Mouse (Mus musculus): ENCODE data around the gene Adra2c. TPM values are rescaled to one million over a fixed set of nuclear protein-coding genes. Genes with fewer than 3 reads are reported as not detected.

Adra2c gene
- not detected in 2 replicates for polyA plus RNA-seq (2015; fragmentation: Nextera tagmentation; extraction: Ambion mirVana)

- H3K4me3 ChIP-seq (replicated peaks; ENCODE audit: low read length) = peak within 1 kb of the TSS; percentile 44
- 56% methylated on average over 3 of the region's 3 CpGs for WGBS
- peaks cover 5% of the 10 kb centered on the region; the same call in 1 of the 2 replicates for H3K4me1 ChIP-seq (ENCODE audit: control insufficient read depth, insufficient read depth, low read length)
- H3K27ac ChIP-seq (ENCODE audit: low read length) = no peak within 1 kb of the TSS
- peak within 1 kb of the TSS; percentile 66 for H3K4me2 ChIP-seq (ENCODE audit: low read depth, low read length)
- H3K9me3 ChIP-seq (replicated peaks; ENCODE audit: control insufficient read depth, low read length) = no peaks in the 10 kb centered on the region
- peaks cover 65% of the 10 kb centered on the region for H3K27me3 ChIP-seq (ENCODE audit: control insufficient read depth, insufficient read depth, low read length)
- no peak within 1 kb of the TSS for H3K9ac ChIP-seq (ENCODE audit: low read length)
- H3K36me3 ChIP-seq (ENCODE audit: control insufficient read depth, insufficient read depth, low read length) = no peaks in the 10 kb centered on the region
- ATAC-seq (ENCODE audit: insufficient read depth, low FRiP score) = no peak
These were observed at the start of gene Adra2c for GRCm38 (mm10) chr5:35278019-35278418. TSS of gene Adra2c (plus strand) at chr5:35278319.

GRCm38 (mm10) chr5:35233142-35233541 lies 45.0 kb upstream of the Adra2c start:
- Histone ChIP-seq H3K9me3 (replicated peaks; ENCODE audit: control insufficient read depth, low read length) (no peaks in the 10 kb centered on the region), H3K4me2 (ENCODE audit: low read depth, low read length) (no peak overlapping the region), H3K27ac (ENCODE audit: low read length) (no peak overlapping the region), H3K27me3 (ENCODE audit: control insufficient read depth, insufficient read depth, low read length) (no peaks in the 10 kb centered on the region), H3K36me3 (ENCODE audit: control insufficient read depth, insufficient read depth, low read length) (no peaks in the 10 kb centered on the region), H3K9ac (ENCODE audit: low read length) (no peak overlapping the region), H3K4me1 (ENCODE audit: control insufficient read depth, insufficient read depth, low read length) (no peaks in the 10 kb centered on the region), H3K4me3 (replicated peaks; ENCODE audit: low read length) (no peak overlapping the region)
- WGBS = 60% methylated on average over 4 of the region's 4 CpGs
- no peak for ATAC-seq (ENCODE audit: insufficient read depth, low FRiP score)

- no peak overlapping the region for H3K9ac ChIP-seq (ENCODE audit: low read length)
- no peak overlapping the region for H3K27ac ChIP-seq (ENCODE audit: low read length)
- ATAC-seq (ENCODE audit: insufficient read depth, low FRiP score) = no peak
- H3K36me3 ChIP-seq (ENCODE audit: control insufficient read depth, insufficient read depth, low read length) = no peaks in the 10 kb centered on the region
- 0 out of 2 replicates have a peak, but pooled peaks cover 3% of the 10 kb centered on the region for H3K9me3 ChIP-seq (replicated peaks; ENCODE audit: control insufficient read depth, low read length)
- H3K27me3 ChIP-seq (ENCODE audit: control insufficient read depth, insufficient read depth, low read length) = no peaks in the 10 kb centered on the region
- H3K4me1 ChIP-seq (ENCODE audit: control insufficient read depth, insufficient read depth, low read length) = no peaks in the 10 kb centered on the region
- no peak overlapping the region for H3K4me3 ChIP-seq (replicated peaks; ENCODE audit: low read length)
- no peak overlapping the region for H3K4me2 ChIP-seq (ENCODE audit: low read depth, low read length)
- WGBS = 57% methylated on average over 4 of the region's 4 CpGs
These were observed 40.4 kb upstream of the Adra2c start for GRCm38 (mm10) chr5:35237757-35238156.

- Histone ChIP-seq H3K4me2 (ENCODE audit: low read depth, low read length) (no peak overlapping the region), H3K27me3 (ENCODE audit: control insufficient read depth, insufficient read depth, low read length) (no peaks in the 10 kb centered on the region), H3K9me3 (replicated peaks; ENCODE audit: control insufficient read depth, low read length) (0 out of 2 replicates have a peak, but pooled peaks cover 3% of the 10 kb centered on the region), H3K9ac (ENCODE audit: low read length) (no peak overlapping the region), H3K36me3 (ENCODE audit: control insufficient read depth, insufficient read depth, low read length) (no peaks in the 10 kb centered on the region), H3K4me1 (ENCODE audit: control insufficient read depth, insufficient read depth, low read length) (no peaks in the 10 kb centered on the region), H3K4me3 (replicated peaks; ENCODE audit: low read length) (no peak overlapping the region), H3K27ac (ENCODE audit: low read length) (no peak overlapping the region)
- ATAC-seq (ENCODE audit: insufficient read depth, low FRiP score) = no peak
- WGBS = 86% methylated on average over 2 of the region's 2 CpGs
These were observed 39.5 kb upstream of the Adra2c start for GRCm38 (mm10) chr5:35238627-35239026.

GRCm38 (mm10) chr5:35241556-35241955 lies 36.6 kb upstream of the Adra2c start:
- ATAC-seq (ENCODE audit: insufficient read depth, low FRiP score) = no peak
- no peak overlapping the region for H3K4me2 ChIP-seq (ENCODE audit: low read depth, low read length)
- no peak overlapping the region for H3K4me3 ChIP-seq (replicated peaks; ENCODE audit: low read length)
- no peaks in the 10 kb centered on the region for H3K27me3 ChIP-seq (ENCODE audit: control insufficient read depth, insufficient read depth, low read length)
- H3K4me1 ChIP-seq (ENCODE audit: control insufficient read depth, insufficient read depth, low read length) = no peaks in the 10 kb centered on the region
- H3K36me3 ChIP-seq (ENCODE audit: control insufficient read depth, insufficient read depth, low read length) = no peaks in the 10 kb centered on the region
- H3K27ac ChIP-seq (ENCODE audit: low read length) = no peak overlapping the region
- 0 out of 2 replicates have a peak, but pooled peaks cover 3% of the 10 kb centered on the region for H3K9me3 ChIP-seq (replicated peaks; ENCODE audit: control insufficient read depth, low read length)
- WGBS = 42% methylated on average over 3 of the region's 3 CpGs
- H3K9ac ChIP-seq (ENCODE audit: low read length) = no peak overlapping the region

- Histone ChIP-seq H3K27ac (ENCODE audit: low read length) (no peak overlapping the region), H3K4me2 (ENCODE audit: low read depth, low read length) (no peak overlapping the region), H3K36me3 (ENCODE audit: control insufficient read depth, insufficient read depth, low read length) (no peaks in the 10 kb centered on the region), H3K27me3 (ENCODE audit: control insufficient read depth, insufficient read depth, low read length) (no peaks in the 10 kb centered on the region), H3K9ac (ENCODE audit: low read length) (no peak overlapping the region), H3K4me1 (ENCODE audit: control insufficient read depth, insufficient read depth, low read length) (no peaks in the 10 kb centered on the region), H3K4me3 (replicated peaks; ENCODE audit: low read length) (no peak overlapping the region), H3K9me3 (replicated peaks; ENCODE audit: control insufficient read depth, low read length) (0 out of 2 replicates have a peak, but pooled peaks cover 3% of the 10 kb centered on the region)
- ATAC-seq (ENCODE audit: insufficient read depth, low FRiP score) = no peak
- WGBS = 3% methylated on average over 1 of the region's 1 CpGs
These were observed 33.9 kb upstream of the Adra2c start for GRCm38 (mm10) chr5:35244204-35244603.

GRCm38 (mm10) chr5:35245555-35246273 lies 32.4 kb upstream of the Adra2c start:
- H3K27me3 ChIP-seq (ENCODE audit: control insufficient read depth, insufficient read depth, low read length) = no peaks in the 10 kb centered on the region
- H3K9ac ChIP-seq (ENCODE audit: low read length) = no peak overlapping the region
- 55% methylated on average over 11 of the region's 11 CpGs for WGBS
- ATAC-seq (ENCODE audit: insufficient read depth, low FRiP score) = no peak
- H3K4me3 ChIP-seq (replicated peaks; ENCODE audit: low read length) = no peak overlapping the region
- H3K27ac ChIP-seq (ENCODE audit: low read length) = no peak overlapping the region
- 0 out of 2 replicates have a peak, but pooled peaks cover 3% of the 10 kb centered on the region for H3K9me3 ChIP-seq (replicated peaks; ENCODE audit: control insufficient read depth, low read length)
- H3K36me3 ChIP-seq (ENCODE audit: control insufficient read depth, insufficient read depth, low read length) = no peaks in the 10 kb centered on the region
- H3K4me2 ChIP-seq (ENCODE audit: low read depth, low read length) = no peak overlapping the region
- no peaks in the 10 kb centered on the region for H3K4me1 ChIP-seq (ENCODE audit: control insufficient read depth, insufficient read depth, low read length)

GRCm38 (mm10) chr5:35254964-35255716 lies 23.0 kb upstream of the Adra2c start:
- Histone ChIP-seq H3K27ac (ENCODE audit: low read length) (no peak overlapping the region), H3K9me3 (replicated peaks; ENCODE audit: control insufficient read depth, low read length) (no peaks in the 10 kb centered on the region), H3K4me3 (replicated peaks; ENCODE audit: low read length) (no peak overlapping the region), H3K4me2 (ENCODE audit: low read depth, low read length) (no peak overlapping the region), H3K27me3 (ENCODE audit: control insufficient read depth, insufficient read depth, low read length) (no peaks in the 10 kb centered on the region), H3K4me1 (ENCODE audit: control insufficient read depth, insufficient read depth, low read length) (no peaks in the 10 kb centered on the region), H3K9ac (ENCODE audit: low read length) (no peak overlapping the region), H3K36me3 (ENCODE audit: control insufficient read depth, insufficient read depth, low read length) (no peaks in the 10 kb centered on the region)
- WGBS = 67% methylated on average over 5 of the region's 5 CpGs
- no peak for ATAC-seq (ENCODE audit: insufficient read depth, low FRiP score)

- Histone ChIP-seq H3K4me3 (replicated peaks; ENCODE audit: low read length) (no peak overlapping the region), H3K4me2 (ENCODE audit: low read depth, low read length) (no peak overlapping the region), H3K36me3 (ENCODE audit: control insufficient read depth, insufficient read depth, low read length) (no peaks in the 10 kb centered on the region), H3K9ac (ENCODE audit: low read length) (no peak overlapping the region), H3K27ac (ENCODE audit: low read length) (no peak overlapping the region), H3K9me3 (replicated peaks; ENCODE audit: control insufficient read depth, low read length) (no peaks in the 10 kb centered on the region), H3K27me3 (ENCODE audit: control insufficient read depth, insufficient read depth, low read length) (no peaks in the 10 kb centered on the region), H3K4me1 (ENCODE audit: control insufficient read depth, insufficient read depth, low read length) (no peaks in the 10 kb centered on the region)
- 29% methylated on average over 4 of the region's 4 CpGs for WGBS
- ATAC-seq (ENCODE audit: insufficient read depth, low FRiP score) = no peak
These were observed 14.4 kb upstream of the Adra2c start for GRCm38 (mm10) chr5:35263716-35264115.
